Mouse (Mus musculus) heart, embryonic 16.5 days (tissue): Measurements from ENCODE around the gene Wnt5b. TPM values are rescaled to one million over a fixed set of nuclear protein-coding genes. Genes with fewer than 3 reads are reported as not detected.

Source experiments
- ATAC-seq: fragments of 200-750 bp; cut with Nextera tagmentation; replicated peaks from 2 replicates; pipeline ENCODE4 v1.8.0; 2017; ENCODE audit warnings: moderate number of reproducible peaks; ENCODE audit not compliant: insufficient read depth, low FRiP score; ENCODE audit errors: extremely low read depth
- H3K27ac ChIP-seq: fragments of 300-500 bp; sonication (generic); 2 replicates; pipeline ENCODE4 v1.5.1; 2014; ENCODE audit warnings: mild to moderate bottlenecking, low read length, control low read depth, moderate library complexity
- H3K27me3 ChIP-seq: fragments of 300-500 bp; sonication (generic); 2 replicates; pipeline ENCODE4 v1.6.1; 2014; ENCODE audit warnings: low read length, mixed read lengths; ENCODE audit not compliant: control insufficient read depth, insufficient read depth
- H3K36me3 ChIP-seq: fragments of 300-500 bp; sonication (generic); 2 replicates; pipeline ENCODE4 v1.6.1; 2014; ENCODE audit not compliant: control insufficient read depth, insufficient read depth
- H3K4me1 ChIP-seq: fragments of 300-500 bp; sonication (generic); 2 replicates; pipeline ENCODE4 v1.6.1; 2014; ENCODE audit warnings: low read length, mixed read lengths; ENCODE audit not compliant: control insufficient read depth, insufficient read depth
- H3K4me2 ChIP-seq: fragments of 300-500 bp; sonication (generic); 2 replicates; pipeline ENCODE4 v1.6.1; 2014; ENCODE audit warnings: low read depth, mild to moderate bottlenecking, control low read depth, low read length
- H3K4me3 ChIP-seq: fragments of 300-500 bp; sonication (generic); 2 replicates; pipeline ENCODE4 v1.5.1; 2014; ENCODE audit warnings: mild to moderate bottlenecking, control low read depth, low read length
- H3K9ac ChIP-seq: fragments of 300-500 bp; sonication (generic); 2 replicates; pipeline ENCODE4 v1.6.1; 2014; ENCODE audit warnings: low read length, control low read depth
- H3K9me3 ChIP-seq: fragments of 300-500 bp; sonication (generic); replicated peaks from 2 replicates; pipeline ENCODE4 v1.6.1; 2016; ENCODE audit warnings: low read length; ENCODE audit not compliant: control insufficient read depth
- WGBS: fragments of 180-500 bp; shearing (Covaris S2); extraction: QIAGEN DNeasy Blood & Tissue Kit; methylation state at CpG from one replicate; pipeline ENCODE4 v1.1.7; 2014; 5-methylcytosine and 5-hydroxymethylcytosine counted together
- polyA plus RNA-seq: library from polyadenylated mRNA; unstranded; fragments of >200 nt; fragmentation: Nextera tagmentation; extraction: Ambion mirVana; gene quantifications from 2 replicates; pipeline ENCODE4 v1.2.1, GENCODE M21; 2015

Gene Wnt5b
- polyA plus RNA-seq, 1 experiment from 2014 or later = 5.6 TPM

DNA sequence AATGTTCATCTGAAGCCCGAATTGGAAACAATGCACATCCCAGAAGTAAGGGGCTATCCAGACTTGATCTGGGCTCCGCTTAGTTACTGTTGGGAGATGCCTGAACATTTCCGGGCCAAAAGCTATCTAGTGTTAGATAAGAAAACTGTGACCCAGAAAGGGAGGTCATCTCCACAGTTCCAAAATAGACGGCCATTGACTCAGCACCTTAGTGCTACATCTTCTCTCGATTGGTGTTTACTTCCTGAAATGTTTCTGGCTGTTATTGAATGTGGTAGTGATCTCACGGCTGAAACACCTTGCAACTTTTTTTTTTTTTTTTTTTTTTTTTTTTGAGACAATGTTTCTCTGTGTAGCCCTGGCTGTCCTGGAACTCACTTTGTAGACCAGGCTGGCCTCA lies 68.2 kb downstream of the Wnt5b start:
- no peak for ATAC-seq
- WGBS = 57% methylated on average over 6 of the region's 6 CpGs
- no peaks in the 10 kb centered on the region for H3K27me3 ChIP-seq

GRCm38 (mm10) chr6:119473992-119474391 lies 70.2 kb downstream of the Wnt5b start:
- ATAC-seq = no peak
- WGBS = 70% methylated on average over 4 of the region's 4 CpGs
- Histone ChIP-seq H3K9ac (no peak overlapping the region), H3K9me3 (no peaks in the 10 kb centered on the region), H3K4me1 (peaks cover 17% of the 10 kb centered on the region), H3K27ac (no peak overlapping the region), H3K27me3 (no peaks in the 10 kb centered on the region), H3K36me3 (no peaks in the 10 kb centered on the region), H3K4me3 (no peak overlapping the region), H3K4me2 (no peak overlapping the region)

More for the DNA sequence above, 68.2 kb downstream of the Wnt5b start:
- Histone ChIP-seq H3K9me3 (no peaks in the 10 kb centered on the region), H3K36me3 (no peaks in the 10 kb centered on the region), H3K27ac (no peak overlapping the region), H3K4me1 (peaks cover 19% of the 10 kb centered on the region), H3K4me2 (no peak overlapping the region), H3K4me3 (no peak overlapping the region), H3K9ac (no peak overlapping the region)

- Histone ChIP-seq H3K27me3 (no peaks in the 10 kb centered on the region), H3K27ac (no peak overlapping the region), H3K9me3 (no peaks in the 10 kb centered on the region), H3K36me3 (no peaks in the 10 kb centered on the region), H3K4me2 (no peak overlapping the region), H3K9ac (no peak overlapping the region), H3K4me3 (no peak overlapping the region), H3K4me1 (peaks cover 17% of the 10 kb centered on the region)
- no peak for ATAC-seq
- 47% methylated on average over 7 of the region's 7 CpGs for WGBS
These were observed 70.7 kb downstream of the Wnt5b start for GRCm38 (mm10) chr6:119473446-119473845.

GRCm38 (mm10) chr6:119472705-119473104 lies 71.4 kb downstream of the Wnt5b start:
- WGBS = 72% methylated on average over 3 of the region's 3 CpGs
- H3K27me3 ChIP-seq = no peaks in the 10 kb centered on the region
- no peak for ATAC-seq
- no peak overlapping the region for H3K27ac ChIP-seq
- no peak overlapping the region for H3K9ac ChIP-seq
- H3K4me3 ChIP-seq = no peak overlapping the region
- no peak overlapping the region for H3K4me2 ChIP-seq
- no peaks in the 10 kb centered on the region for H3K36me3 ChIP-seq
- H3K4me1 ChIP-seq = peaks cover 10% of the 10 kb centered on the region
- H3K9me3 ChIP-seq = no peaks in the 10 kb centered on the region

- Histone ChIP-seq H3K4me2 (no peak overlapping the region), H3K9me3 (no peaks in the 10 kb centered on the region), H3K27me3 (no peaks in the 10 kb centered on the region), H3K4me3 (no peak overlapping the region), H3K27ac (no peak overlapping the region), H3K9ac (no peak overlapping the region), H3K4me1 (peaks cover 12% of the 10 kb centered on the region), H3K36me3 (no peaks in the 10 kb centered on the region)
- 29% methylated on average over 5 of the region's 5 CpGs for WGBS
- no peak for ATAC-seq
These were observed 72.0 kb downstream of the Wnt5b start for GRCm38 (mm10) chr6:119472135-119472534.

DNA sequence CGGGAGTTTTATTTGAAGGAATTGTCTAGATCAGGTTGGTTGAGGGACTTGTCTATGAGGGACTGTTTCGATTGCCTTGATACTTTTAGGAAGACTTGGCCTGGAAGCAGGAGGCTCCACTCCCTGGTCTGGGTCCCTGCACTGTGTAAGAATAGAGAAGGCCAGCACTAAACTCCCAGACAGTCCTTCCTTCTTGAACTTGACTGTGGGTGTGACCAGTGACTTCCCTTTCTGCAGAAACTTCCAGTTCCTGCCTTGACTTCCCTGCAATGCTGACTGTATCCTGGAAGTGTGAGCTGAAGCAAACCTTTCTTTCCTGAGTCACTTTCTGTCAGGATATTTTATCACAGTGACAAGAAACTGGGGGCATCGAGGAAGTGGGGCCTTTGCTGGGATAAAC lies 73.4 kb downstream of the Wnt5b start:
- Histone ChIP-seq H3K9me3 (no peaks in the 10 kb centered on the region), H3K9ac (no peak overlapping the region), H3K27me3 (no peaks in the 10 kb centered on the region), H3K27ac (no peak overlapping the region), H3K4me1 (peaks cover 15% of the 10 kb centered on the region), H3K4me3 (no peak overlapping the region), H3K36me3 (no peaks in the 10 kb centered on the region), H3K4me2 (no peak overlapping the region)
- ATAC-seq = no peak
- 71% methylated on average over 3 of the region's 3 CpGs for WGBS

DNA sequence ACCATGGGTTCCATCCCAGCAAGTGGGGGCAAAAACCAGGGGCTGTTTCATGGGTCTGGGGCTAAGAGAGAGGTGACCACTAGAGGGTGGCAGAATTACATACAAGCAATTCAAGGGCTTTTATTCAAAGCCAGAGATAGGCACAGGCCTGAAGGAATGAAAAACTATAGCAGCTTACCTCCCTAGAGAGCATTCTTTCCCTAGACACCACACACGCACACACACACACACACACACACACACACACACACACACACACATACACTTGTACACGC lies 76.4 kb downstream of the Wnt5b start:
- no peaks in the 10 kb centered on the region for H3K27me3 ChIP-seq
- H3K36me3 ChIP-seq = no peaks in the 10 kb centered on the region
- H3K9me3 ChIP-seq = no peaks in the 10 kb centered on the region
- 76% methylated on average over 2 of the region's 2 CpGs for WGBS
- ATAC-seq = 0 out of 2 replicates have a peak, but pooled peaks have one; percentile 38
- H3K4me2 ChIP-seq = no peak overlapping the region
- H3K9ac ChIP-seq = no peak overlapping the region; the same call in 1 of the 2 replicates
- no peak overlapping the region for H3K4me3 ChIP-seq
- peak overlapping the region; percentile 83 for H3K27ac ChIP-seq
- peaks cover 9% of the 10 kb centered on the region for H3K4me1 ChIP-seq

DNA sequence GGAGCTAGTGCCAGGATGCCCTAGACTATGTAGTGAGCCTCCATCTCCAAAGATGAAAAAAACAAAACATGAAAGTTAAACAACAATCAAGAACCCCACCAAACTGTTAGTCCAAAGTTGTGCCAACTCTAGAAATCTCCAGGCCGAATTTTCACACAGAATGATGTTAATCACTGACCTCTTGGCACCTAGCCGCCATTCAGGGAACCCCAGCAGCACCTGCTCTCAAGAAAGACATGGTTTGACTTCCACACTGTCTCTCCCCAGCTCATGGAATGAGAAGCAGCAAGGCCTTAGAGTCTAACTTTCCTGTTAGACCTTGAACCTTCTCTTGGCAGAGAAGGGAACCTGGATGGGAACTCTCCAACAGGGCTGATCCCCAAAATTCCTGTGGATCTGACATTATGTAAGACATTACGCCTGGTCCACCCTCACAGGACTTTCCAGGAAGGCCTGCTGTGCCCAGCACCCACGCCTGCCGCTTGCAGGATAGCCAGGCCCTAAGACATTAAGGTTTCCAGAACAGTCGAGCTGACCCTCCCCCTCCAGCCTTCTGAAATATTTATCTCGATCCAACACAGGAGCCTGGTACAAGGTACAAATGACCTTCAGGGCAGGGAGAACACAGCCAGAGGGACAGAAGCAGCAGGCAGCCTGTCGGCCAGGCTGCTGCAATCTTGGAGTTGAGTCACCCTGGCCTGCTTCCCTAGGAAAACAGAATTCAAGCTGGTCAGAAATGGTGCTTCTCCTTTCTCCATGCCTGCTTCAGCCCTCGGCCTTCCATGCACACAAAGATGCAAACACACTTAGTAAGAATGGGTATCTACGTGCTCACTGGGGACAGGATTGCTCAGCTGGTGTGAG lies 77.0 kb downstream of the Wnt5b start:
- H3K9ac ChIP-seq = peak overlapping the region; percentile 48; the same call in 1 of the 2 replicates
- no peak overlapping the region for H3K4me3 ChIP-seq
- 46% methylated on average over 10 of the region's 10 CpGs for WGBS
- H3K4me2 ChIP-seq = no peak overlapping the region
- H3K9me3 ChIP-seq = no peaks in the 10 kb centered on the region
- 0 out of 2 replicates have a peak, but pooled peaks have one; percentile 54 for ATAC-seq
- H3K27me3 ChIP-seq = no peaks in the 10 kb centered on the region
- peaks cover 9% of the 10 kb centered on the region for H3K4me1 ChIP-seq
- H3K36me3 ChIP-seq = no peaks in the 10 kb centered on the region
- H3K27ac ChIP-seq = peak overlapping the region; percentile 83

- 93% methylated on average over 1 of the region's 1 CpGs for WGBS
- no peaks in the 10 kb centered on the region for H3K9me3 ChIP-seq
- H3K9ac ChIP-seq = no peak overlapping the region
- no peak overlapping the region for H3K4me2 ChIP-seq
- H3K4me1 ChIP-seq = peaks cover 9% of the 10 kb centered on the region
- H3K36me3 ChIP-seq = no peaks in the 10 kb centered on the region
- H3K27me3 ChIP-seq = no peaks in the 10 kb centered on the region
- no peak for ATAC-seq
- H3K4me3 ChIP-seq = no peak overlapping the region
- no peak overlapping the region for H3K27ac ChIP-seq
These were observed 78.0 kb downstream of the Wnt5b start for GRCm38 (mm10) chr6:119466161-119466560.
